Mouse (Mus musculus) kidney, postnatal 10 days (tissue): ENCODE measurements at regions not wholly inside any gene's neighbourhood (a gene's known extent, or its start where the extent isn't known, plus 50 kb on each side); places are given as distances from the start of the nearest gene placed in this dataset.
A peak's percentile ranks its signal among the peaks of the same experiment; 100 is the strongest.

Source experiments
- DNase-seq: peaks from one replicate; pipeline ENCODE4 v3.0.0; 2021; ENCODE audit warnings: mixed read lengths

DNA sequence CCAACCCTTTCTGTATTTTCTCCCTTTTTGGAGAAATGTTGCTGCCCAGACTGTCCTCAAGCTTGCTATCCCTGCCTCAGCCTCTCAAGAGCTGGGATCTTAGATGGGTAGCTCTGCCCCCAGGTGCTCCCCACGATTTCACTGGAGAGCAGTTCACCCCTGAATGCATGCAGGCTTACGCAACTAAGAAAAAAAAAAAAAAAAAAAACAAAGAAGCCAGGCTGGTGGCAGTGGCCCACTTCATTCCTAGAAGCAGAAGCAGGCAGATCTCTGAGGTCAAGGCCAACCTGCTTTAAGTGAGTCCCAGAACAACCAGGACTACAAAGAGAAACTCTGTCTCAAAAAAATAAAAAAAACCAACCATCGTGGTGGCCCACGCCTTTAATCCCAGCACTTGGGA is 51.2 kb upstream of the Fbxo11 start:
- DNase-seq, result no peak

- no peak for DNase-seq
Measured at GRCm38 (mm10) chr17:88118714-88119113, 53.6 kb upstream of the Fbxo11 start.

DNA sequence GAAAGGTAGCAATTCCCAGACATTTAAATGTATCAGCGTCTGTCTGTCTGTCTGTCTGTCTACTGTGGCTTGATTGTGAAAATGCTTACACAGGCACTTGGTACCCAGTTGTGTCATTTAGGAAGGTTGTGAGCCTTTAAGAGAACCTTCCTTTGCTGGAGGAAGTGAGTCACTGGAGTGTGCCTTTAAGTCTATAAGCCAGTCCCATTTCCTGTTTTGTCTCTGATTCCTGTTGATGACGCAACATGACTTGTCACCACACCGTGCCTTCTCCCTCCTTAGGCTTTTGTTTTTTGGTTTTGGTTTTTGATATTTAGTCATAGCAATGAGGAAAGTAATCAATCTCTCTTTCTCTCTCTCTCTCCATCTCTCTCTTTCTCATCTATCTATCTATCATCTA is 58.6 kb upstream of the Fbxo11 start:
- no peak for DNase-seq

DNA sequence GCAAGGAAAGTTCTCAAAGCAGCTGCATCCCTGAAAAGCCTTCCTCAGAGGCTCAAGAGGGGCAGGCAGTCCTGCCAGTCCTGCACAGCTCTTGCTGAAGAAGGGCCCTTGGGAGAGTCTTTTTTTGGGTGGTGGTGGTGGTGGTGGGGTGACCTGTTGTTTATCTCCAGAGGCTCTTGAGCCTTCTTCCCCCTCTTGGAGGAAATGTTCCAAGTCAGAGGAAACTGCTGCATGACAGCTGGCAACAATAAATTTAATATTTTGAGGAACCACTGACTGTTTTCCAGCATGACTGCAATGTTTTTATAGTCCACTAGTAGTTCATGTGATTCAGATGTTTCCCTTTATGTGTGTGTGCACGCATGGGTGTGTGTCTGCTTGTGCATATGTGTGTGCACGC is 62.0 kb upstream of the Fbxo11 start:
- DNase-seq, result no peak

DNA sequence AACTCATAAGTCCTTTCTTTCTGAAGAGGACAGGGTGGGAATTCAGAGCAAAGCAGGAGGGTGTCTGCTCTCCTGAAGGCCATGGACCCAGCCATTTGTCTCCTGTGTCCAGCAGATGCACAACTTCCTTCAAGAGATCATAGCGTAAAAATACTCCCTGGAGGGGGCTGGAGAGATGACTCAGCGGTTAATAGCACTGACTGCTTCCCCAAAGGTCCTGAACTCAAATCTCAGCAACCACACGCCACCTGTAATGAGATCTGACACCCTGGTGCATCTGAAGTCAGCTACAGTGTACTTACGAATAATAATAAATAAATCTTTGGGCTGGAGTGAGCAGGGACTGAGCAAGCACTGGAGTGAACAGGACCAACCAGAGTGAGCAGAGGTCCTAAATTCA is 66.2 kb upstream of the Fbxo11 start:
- DNase-seq, result no peak

- no peak for DNase-seq
Measured at GRCm38 (mm10) chr17:88131980-88132379, 66.9 kb upstream of the Fbxo11 start.

DNA sequence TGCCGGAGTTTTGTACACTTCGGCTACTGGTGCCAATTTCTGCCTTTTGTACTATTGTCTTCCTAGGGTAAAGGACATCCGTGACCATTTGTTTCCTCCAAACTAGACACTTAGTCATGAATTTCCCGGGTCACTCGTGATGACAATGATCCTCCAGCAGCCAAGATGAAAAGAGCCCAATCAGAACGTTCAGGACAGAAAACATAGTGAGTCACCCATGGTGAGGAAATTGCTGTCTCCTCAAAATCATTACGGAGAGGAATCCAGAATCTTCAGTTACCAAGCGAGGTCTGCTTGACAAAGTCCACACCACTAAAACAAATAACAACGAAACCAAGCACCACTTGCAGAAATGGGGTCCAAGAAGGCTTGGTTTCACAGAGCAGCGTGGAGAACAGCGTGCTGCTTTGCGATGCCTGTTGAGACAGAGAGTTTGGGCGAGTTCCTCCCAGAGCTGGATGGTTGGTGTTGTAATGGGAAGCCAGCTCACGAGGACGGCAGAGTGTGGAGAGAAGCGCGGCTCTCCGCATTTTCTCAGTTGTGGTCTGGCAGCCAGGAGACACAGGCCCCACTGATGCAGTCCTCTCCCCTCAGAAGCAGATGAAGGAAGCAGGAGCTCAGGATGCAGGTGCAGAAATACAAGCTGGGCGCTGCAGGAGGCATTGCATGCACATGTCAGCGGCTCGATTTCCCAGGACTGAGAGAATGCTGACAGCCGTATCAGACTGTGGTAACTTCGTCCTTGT is 67.7 kb upstream of the Fbxo11 start:
- DNase-seq, result no peak

DNA sequence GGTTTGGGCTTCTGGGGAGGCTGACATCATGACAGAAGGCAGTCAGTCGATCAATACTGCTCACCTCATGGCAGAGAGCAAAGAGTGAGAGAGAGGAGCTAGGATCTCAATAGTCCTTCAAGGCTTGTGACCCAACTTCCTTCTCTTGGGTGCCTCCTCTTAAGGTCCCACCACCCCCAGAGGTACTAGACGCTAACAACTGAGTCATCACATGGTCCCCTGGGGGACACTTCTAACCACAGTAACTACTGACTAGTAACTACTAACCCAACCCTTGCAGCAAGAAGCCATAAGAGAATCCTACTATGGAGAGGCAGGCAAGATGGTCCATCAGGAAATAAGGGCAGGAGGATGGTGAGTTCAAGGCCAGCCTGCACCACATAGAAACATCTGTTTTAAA is 69.5 kb upstream of the Fbxo11 start:
- no peak for DNase-seq

- DNase-seq, result no peak
Measured at GRCm38 (mm10) chr17:88141538-88141937, 76.4 kb upstream of the Fbxo11 start.

DNA sequence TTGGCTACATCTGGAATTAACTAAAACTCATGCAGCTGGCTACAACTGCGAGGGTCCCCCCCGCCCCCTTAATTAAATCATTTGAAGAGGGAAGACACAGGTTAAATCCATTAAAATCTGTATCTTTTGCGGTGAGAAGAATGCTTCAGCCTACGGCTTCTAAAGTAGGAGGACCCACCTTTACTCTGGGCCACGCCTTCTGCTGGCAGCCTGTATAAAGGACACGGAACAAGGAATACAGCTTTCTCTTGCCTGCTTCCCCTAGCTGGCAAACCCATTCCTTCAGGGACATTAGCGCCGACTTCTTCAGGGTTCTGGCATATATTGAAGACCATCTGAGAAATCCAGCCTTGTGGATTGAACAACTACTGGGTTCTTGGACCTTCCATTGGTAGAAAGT is 76.9 kb upstream of the Fbxo11 start:
- no peak for DNase-seq

GRCm38 (mm10) chr17:88142809-88143208 is 77.7 kb upstream of the Fbxo11 start:
- DNase-seq, result no peak

- DNase-seq, result no peak
Measured at GRCm38 (mm10) chr17:88143378-88143943, 78.4 kb upstream of the Fbxo11 start.

GRCm38 (mm10) chr17:88158550-88158949 is 93.5 kb upstream of the Fbxo11 start:
- no peak for DNase-seq

DNA sequence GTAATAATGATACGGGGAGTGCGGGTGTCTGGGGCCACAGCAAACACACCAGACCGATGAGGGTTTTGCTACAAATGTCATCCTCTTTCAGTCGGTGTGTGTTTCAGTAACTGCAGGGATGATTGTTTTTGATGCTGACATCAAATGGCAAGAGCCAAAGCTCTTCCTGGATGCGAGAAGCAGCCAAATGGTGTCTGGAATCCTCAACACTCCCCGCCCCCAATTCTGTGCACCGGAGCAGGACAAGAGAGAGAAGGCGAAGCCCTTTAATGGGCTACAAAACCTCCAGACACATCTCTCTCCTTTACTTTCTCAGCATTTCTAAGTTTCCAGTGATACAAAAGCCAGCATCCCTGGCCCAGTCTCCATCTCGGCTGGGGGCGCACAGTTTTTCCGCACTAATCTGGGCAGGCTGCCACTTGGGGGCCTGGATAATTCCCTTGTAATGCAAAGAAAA is 94.1 kb upstream of the Fbxo11 start:
- no peak for DNase-seq

DNA sequence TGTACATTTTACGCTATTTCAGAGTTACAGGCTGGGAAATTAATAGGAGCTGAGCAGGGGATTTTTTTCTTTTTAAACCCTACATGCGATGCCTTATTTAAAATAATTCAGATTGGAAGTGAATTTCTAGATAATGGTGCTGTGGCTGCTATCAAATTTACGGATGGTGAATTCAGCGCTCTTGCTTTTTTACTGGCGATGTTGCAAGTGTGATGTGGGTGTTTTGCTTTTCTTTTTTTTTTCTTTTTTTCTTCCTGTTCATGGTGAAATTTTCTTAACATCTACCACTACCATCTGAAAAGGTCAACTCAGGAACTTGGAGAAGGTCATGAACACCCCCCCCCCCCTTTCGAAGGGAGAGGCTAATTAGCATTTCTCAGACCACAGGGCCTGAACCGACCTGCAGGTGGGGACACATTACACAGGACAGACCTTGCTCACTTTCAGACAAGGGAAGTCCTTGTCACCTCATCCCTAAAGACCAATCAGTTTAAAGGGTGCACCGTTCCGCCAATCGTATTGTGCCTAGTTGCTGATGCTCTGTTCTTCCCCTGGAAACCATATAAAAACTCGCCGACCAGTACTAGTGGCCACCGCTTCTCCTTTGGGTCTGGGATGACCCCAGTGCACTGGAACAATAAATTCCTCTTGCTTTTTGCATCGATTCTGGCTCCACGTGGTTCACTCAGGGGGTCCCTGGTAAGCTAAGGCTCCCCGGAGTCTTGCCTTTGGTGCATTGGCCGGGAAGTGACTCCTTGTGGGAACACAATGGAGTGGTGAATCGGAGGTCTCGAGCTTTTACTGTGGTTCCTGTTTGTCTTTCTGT is 95.0 kb upstream of the Fbxo11 start:
- DNase-seq, result no peak

DNA sequence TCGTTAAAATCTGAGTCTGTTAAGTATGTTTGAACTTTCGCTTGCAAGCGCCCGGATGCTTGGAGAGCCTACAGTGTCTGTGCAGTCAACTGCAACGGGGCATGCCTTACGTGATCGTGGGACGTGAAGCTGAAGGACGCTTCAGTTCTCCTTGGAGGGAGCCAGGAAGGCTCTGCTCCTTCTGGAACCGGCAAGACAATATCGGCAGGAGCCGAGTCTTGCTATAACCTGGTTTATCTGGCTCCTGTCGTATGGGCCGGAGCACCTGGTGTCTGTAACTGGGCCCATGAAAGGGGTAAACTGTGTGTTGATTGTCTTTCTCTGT is 95.5 kb upstream of the Fbxo11 start:
- DNase-seq, result no peak

GRCm38 (mm10) chr17:88161766-88162165 is 96.7 kb upstream of the Fbxo11 start:
- no peak for DNase-seq

DNA sequence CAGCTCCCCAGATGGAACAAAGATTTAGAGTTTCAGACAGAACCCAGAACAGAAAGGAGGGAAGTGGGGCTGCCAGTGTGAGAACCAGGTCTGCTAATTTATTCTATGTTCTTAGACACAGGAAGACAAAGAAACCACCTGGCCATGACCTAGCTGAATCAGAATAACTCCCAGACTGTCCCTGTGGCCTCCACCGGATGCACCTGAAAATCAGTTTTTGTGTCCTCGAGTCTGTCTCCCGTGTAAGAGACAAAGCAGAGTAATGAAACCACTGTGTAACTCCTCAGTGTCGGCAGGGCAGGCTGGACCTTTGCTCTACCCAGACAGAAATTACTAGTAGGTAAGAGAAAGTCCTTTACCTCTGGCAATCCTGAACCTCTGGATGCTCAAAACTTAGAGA is 99.7 kb upstream of the Fbxo11 start:
- DNase-seq, result no peak

DNA sequence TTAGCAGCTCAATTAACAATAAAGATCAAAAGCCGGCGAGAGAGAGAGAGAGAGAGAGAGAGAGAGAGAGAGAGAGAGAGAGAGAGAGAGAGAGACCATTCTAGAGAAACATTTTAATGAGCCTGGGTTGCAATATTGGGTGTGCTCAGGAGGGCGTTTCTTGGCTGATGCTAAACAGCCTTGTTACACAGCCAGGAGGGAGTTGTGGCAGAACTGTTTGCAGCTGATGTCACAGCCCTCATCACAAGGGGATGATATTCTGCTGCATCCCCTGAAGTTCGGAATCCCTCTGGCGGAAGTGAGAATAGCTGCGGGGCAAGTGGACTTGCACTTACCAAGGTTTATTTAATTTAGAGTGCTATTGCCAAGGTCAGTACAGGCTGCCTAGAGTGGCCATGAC is 100.7 kb upstream of the Fbxo11 start:
- no peak for DNase-seq

DNA sequence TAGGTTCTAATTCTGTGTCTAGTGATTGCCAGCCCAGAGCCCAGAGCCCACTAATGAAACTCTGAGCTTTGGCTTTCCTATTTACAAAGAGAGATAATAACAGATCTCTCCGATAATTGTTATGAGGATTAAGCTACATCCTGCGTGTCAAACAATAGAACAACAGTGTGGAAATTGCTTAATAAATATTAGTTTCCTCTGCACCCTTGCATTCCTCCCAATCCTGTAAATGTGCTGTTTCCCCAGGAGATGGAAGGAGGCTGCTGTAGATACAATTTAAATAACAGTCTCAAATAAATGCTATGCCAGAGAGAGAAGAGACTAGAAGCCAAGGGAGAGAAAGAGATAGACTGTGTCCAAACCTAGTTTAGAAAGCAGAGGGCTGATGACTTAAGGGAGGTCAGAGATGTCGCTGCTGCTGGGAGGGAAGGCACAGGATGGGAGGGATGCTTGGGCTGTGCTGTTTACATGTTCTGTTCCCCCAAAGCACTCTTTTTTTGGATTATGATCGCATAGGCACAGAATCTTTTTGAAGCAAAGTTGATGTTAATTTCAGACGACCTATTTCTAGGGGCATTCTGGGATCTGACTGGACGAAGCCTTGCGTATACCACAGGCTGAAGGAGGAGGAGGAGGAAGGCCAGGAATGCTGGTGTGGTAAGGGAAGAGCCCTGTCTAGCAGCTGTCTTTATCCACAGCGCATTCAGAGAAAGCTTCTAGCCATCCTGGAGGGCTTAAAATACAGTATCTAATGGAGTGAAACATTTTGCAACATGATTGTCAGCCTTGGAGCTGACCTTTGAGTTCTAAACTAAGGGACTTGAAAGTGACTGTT is 103.4 kb upstream of the Fbxo11 start:
- DNase-seq, result no peak

- no peak for DNase-seq
Measured at GRCm38 (mm10) chr17:88171606-88172005, 106.5 kb upstream of the Fbxo11 start.

GRCm38 (mm10) chr17:88173354-88174032 is 108.4 kb upstream of the Fbxo11 start:
- no peak for DNase-seq

DNA sequence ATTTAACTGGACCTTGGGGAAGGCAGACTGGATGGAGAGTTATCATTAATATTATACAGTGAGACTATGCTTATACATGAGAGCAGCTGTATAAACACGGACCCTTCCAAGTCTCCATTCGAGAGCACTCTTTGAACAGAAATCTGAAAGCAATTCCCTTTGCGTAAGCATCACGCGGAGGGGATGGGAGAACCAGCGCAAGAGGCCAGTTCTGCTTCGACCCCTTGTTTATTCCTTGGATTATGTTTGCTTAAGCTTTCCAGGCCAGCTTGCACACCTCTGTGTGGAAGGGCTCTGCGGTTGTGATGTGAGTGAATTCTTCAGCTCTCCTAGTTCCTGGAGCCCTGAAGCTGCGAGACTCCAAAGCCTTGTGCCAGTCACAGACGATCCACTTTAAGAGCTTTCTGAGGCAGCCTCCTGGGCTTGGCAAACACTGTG is 109.2 kb upstream of the Fbxo11 start:
- peak; percentile 75 for DNase-seq
